Mouse (Mus musculus): ENCODE results near the gene Gon7.

- TF ChIP-seq CTCF (IDR thresholded peaks at IDR 0.05; ENCODE audit: low read depth): no peak
- TF ChIP-seq EP300 (IDR thresholded peaks at IDR 0.05; ENCODE audit: low read depth): no peak
These were observed 20.5 kb upstream of the Gon7 start for GRCm38 (mm10) chr12:102778151-102778550.

Measured in liver, postnatal 0 days (tissue).